Mouse (Mus musculus): ENCODE data around the gene Ppp1r12a.

Gene Ppp1r12a

GRCm38 (mm10) chr10:108162297-108163020 lies 466 bp downstream of the Ppp1r12a start:
- peak; percentile 75 for DNase-seq

DNA sequence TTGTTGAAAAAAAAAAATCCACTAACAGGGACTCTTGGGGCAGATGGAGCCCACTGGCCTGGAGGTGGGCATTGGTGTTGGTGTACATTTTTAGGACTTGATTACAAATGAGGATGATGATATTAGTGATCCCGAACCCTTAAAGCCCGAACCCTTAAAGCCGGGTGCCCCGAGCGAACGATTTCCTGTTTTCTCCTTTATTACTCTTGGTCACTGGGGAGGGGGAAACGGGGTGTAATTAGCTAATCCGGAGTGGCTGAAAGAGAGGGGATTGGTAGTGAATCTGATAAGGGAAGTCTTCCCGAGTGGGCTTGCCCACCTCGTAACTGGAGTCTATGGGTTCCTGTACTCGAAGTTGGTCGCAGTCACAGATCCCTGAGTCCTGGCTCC lies 1.0 kb downstream of the Ppp1r12a start:
- DNase-seq, result no peak

- no peak for DNase-seq
Measured at GRCm38 (mm10) chr10:108163451-108163850, 1.5 kb downstream of the Ppp1r12a start.

- DNase-seq, result peak; percentile 65
Measured at GRCm38 (mm10) chr10:108167823-108168222, 5.8 kb downstream of the Ppp1r12a start.

DNA sequence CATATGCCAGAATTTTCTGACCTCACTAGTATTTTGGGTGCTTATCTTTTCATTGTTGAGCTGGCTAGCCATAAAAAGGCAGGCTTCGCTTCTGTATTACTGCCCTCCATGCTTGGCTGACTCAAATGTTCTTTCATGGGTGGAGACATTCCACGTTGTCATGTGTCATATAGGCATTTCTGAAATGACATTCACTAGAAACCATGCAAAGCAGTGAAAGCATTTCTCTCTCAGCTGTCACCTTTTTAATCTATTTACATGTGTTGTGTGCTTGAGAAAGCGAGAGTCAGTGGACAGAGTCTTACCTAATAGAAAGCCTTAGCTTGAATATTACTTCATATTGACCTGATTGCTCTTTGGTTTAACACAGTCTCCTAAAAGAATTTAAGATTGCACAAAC lies 8.8 kb downstream of the Ppp1r12a start:
- DNase-seq, result no peak

GRCm38 (mm10) chr10:108171637-108172036 lies 9.6 kb downstream of the Ppp1r12a start:
- DNase-seq, result no peak

DNA sequence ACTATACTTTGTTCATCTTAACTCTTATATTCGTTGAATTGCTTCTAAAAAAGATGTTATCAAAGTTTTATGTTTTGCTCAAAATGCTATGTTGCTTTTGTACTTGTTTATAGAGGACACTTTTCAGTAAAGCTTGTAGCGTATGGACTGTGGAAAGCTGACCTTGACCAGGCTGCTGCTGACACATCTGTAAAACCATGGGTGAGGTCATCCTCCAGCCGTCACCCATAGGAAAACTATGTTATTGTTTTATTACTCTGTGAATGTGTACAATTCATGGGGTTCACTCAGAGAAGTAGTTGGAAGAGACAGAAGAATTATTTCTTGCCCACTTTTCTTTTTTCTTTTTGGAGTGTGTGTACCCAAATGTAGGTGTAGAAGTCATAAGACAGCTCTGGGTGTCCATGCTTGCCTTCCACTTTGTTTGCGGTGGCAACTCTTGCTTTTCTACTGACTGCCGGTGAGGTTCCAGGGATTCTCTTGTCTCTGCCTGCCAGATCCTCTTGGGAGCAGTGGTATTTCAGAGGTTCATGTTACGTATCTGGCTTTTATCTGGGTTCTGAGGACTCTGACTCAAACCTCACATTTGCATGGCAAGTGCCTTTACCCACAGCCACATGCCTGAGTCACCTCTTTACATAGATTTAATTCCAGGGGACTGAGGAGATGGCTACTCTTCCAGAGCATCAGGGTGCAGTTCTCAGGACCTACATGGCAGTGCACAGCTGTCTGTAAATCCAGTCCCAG lies 11.0 kb downstream of the Ppp1r12a start:
- no peak for DNase-seq

DNA sequence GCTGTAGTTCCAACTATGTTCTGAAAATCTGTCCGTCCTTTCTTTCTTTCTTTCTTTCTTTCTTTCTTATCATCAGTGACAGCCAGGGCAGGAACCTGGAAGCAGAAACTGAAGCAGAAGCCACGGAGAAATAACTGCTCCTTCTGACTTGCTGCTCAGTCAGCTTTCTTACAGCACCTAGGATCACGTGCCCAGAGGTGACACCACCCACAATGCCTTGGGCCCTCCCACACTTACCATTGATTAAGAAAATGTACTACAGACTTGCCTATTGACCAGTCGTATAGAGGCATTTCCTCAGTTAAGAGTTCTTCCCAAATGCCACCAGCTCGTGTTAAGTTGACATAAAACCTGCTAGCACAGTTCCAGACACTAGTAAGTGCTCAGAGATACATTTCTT lies 12.1 kb downstream of the Ppp1r12a start:
- no peak for DNase-seq

DNA sequence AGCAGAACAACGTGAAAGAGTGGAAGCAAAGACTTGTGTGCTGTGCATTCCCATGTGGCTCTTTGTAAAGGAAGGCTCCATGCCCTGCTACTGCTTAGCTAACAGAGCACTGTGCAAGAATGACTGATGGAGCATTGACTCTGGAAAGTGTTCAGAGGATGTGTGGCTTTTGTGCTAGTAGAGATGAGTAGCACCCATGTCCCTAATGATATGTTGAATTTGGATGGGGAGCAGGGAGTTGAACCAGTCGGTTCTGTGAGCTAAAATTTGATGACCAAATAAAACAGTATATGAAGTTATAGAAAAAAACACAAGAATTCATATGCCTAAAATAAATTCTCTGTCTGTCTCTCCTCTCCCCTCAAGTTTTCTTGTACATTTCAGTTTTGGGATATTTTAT lies 13.9 kb downstream of the Ppp1r12a start:
- DNase-seq, result no peak

- no peak for DNase-seq
Measured at GRCm38 (mm10) chr10:108178285-108178848, 16.4 kb downstream of the Ppp1r12a start.

- DNase-seq, result no peak
Measured at GRCm38 (mm10) chr10:108179404-108179803, 17.4 kb downstream of the Ppp1r12a start.

DNA sequence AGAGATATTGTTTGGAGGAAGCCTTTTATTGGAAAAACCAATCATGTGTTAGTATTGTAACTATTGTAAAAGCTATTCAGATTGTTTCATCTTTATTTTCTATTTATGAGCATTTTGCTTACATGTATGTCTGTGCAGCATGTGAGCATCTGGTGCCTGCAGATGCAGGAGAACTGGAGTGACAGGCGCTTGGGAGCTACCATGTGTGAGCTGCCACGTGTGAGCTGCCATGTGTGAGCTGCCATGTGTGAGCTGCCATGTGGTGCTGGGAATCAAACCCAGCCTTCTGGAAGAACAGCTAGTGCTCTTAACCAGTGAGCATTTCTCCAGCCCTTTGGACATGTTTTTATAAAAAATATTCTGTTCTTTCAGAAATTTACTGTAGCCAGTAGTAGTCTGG lies 18.3 kb downstream of the Ppp1r12a start:
- no peak for DNase-seq

DNA sequence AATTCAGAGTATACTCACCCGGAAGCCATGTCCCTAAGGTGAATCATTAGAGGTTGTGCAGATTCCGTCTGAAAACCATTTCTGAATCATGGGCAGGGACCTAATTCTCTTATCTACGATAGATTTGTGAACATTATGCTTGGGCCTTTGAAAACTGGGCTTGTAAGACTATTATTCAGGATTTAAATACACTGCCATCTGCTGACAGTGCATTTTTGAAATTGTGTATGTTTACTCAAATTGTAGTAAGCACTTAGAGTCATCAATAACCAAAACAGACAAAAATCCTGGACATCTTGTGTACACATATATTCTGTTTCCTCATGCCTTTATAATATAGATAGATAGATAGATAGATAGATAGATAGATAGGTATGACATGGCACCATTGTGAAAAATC lies 19.9 kb downstream of the Ppp1r12a start:
- DNase-seq, result no peak

- no peak for DNase-seq
Measured at GRCm38 (mm10) chr10:108182386-108182785, 20.4 kb downstream of the Ppp1r12a start.

DNA sequence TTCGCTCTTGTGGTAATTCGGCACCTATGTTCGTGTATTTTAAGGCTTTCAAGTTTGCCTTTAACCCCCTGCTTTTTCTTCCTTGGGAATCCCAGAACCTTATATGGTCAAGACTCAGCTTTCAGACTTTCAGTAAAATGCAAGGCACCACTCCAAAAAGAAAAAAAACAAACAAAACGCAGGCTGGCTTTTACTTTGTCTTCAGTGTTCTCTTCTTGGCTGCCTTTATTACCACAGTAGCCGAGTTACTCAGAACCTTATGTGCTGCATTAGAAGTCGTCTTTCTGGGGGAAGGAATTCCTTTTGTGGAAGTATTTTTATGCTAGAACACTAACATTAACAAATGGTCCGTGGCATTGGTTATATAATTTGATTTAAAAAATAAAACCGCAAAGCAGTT lies 22.8 kb downstream of the Ppp1r12a start:
- no peak for DNase-seq

DNA sequence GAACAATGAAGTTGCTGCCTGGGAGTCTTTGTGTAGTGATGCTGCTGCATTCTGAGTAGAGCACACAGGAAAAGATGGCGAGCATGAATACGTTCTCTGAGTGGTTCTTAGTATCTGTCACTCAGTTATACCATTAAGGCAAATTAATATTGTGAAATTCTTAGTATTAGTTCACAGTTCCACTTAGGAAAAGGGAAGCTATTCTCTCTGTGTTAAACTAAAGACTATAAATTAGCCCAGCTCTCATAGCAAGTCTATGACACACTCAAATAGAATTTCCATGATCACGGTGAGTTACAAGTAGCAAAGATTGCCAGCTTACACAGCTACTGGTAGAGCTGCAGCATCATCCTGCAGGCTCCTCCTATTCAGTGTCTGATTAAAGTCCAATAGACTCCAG lies 23.3 kb downstream of the Ppp1r12a start:
- DNase-seq, result no peak

- no peak for DNase-seq
Measured at GRCm38 (mm10) chr10:108189303-108189702, 27.3 kb downstream of the Ppp1r12a start.

DNA sequence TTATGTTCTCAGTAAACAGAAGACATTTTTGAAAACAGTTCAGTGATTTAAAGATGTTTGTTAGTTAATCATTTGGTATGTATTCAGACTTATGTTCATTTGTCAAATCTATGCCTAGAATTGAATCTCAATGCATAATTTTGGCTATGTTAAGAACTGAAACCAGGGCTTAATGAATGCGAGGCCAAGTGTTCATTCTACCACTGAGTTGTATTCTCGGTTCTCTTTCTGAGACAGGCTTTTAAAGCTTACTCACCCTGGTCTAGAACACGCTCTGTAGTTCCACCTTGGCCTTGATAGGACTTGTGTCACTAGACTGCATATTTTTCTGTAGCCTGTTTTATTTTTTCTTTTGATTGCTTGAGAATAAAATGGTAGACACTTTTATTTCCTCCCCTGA lies 28.0 kb downstream of the Ppp1r12a start:
- DNase-seq, result no peak

DNA sequence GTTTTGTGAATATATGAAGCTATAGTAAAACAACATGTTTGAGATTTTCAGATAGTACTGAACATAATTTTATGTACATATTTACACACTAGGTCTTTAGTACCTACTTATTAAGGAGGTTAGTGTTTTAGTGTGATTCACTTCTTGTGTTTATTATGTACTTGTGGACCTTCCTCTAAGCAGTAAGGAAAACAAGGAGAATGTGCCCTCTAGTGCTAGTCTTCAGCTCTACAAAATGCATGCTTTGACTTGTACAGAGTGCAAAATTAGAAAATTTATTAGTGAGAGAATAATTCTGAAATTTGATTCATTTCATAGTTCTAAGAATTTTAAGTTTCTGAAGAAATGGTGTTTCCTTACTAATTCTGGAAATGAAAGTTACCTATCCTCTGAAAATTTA lies 28.6 kb downstream of the Ppp1r12a start:
- DNase-seq, result no peak

DNA sequence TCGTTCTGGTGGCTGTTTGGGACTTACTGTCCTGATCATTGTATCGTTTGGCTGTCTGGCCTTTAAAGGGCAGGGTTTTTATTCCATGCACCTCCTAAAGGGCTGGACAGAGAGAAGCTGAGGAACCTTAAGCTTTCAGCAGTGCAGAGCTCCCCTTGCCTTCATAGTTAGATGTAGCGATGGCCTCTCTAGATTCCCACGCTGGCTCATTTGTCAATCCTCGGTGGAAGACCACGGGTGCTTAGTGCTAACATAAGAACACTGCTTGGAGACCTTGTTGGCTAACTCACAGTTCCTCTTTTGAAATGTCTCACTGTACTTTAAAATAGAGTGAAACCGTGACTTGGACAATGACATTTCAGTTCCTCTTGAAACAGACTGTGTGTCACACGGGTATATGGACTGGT lies 29.4 kb downstream of the Ppp1r12a start:
- DNase-seq, result no peak

- DNase-seq, result no peak
Measured at GRCm38 (mm10) chr10:108192306-108192705, 30.3 kb downstream of the Ppp1r12a start.

DNA sequence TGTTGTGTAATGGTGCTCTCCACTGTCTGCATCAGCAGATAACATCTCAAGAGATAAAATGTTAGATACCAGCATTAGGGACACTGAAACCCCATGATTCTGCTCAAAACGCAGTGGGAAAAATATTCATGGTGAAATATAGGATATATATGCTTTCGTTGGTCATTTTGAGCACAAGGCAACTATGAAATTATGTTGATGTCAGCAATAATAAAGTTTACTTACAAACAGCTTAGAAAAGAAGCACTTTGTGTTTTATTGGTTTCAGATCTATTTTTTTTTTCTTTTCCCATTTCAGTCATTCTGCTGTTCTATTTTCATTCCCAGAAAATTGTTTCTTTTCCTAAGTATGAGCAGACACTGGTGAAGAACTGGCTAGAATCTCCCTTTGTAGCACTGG lies 34.1 kb downstream of the Ppp1r12a start:
- no peak for DNase-seq

DNA sequence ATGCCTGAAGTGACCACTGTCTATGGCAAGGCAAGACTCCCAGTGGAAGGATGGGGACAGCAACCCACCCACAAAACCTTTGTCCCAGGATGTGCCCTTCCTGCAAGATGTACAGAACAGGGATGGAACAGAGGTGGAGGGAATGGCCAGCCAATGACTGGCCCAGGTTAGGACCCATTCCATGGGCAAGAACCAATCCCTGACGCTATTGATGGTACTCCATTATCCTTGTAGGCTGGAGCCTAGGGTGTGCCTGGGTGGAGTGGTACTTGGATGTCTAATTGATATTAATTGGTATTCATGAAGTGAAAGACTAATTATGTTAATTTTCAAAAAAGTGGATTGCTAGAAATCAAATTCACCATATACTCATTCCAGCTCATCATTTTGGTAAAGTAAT lies 35.5 kb downstream of the Ppp1r12a start:
- DNase-seq, result no peak

DNA sequence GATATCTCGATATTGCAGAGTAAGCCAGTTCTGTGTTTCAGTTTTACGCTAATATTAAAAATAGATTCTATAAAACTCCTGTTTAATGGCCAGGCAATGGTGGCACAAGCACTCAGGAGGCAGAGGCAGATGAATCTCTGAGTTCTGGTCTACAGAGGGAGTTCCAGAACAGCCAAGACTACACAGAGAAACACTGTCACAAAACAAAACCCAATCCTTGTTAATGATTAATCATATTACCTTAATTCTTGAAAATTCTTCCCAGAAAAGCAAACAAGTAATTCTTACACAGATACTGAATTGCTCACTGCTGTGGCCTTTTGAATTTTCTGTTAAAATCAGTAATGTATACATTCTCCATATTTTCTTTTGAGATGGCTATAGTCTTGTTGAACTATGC lies 37.0 kb downstream of the Ppp1r12a start:
- no peak for DNase-seq
